Mouse (Mus musculus): ENCODE results near the gene 1700088E04Rik. TPM values are rescaled to one million over a fixed set of nuclear protein-coding genes. Genes with fewer than 3 reads are reported as not detected.

1700088E04Rik gene
- polyA plus RNA-seq, 2 experiments = 0.46 to 0.93 TPM

GRCm38 (mm10) chr15:79110528-79110927 lies 30.5 kb downstream of the 1700088E04Rik start:
- peaks cover 2% of the 10 kb centered on the region; the same call in 1 of the 2 replicates for H3K27me3 ChIP-seq (ENCODE audit: control insufficient read depth, insufficient read depth, low read length)
- H3K9me3 ChIP-seq (ENCODE audit: control insufficient read depth, low read length) = no peaks in the 10 kb centered on the region
- H3K4me1 ChIP-seq (replicated peaks; ENCODE audit: control insufficient read depth in 2 of 2, insufficient read depth in 2 of 2, low read length in 1 of 2) = peaks cover 7 to 20% of the 10 kb centered on the region in 2 experiments
- H3K4me3 ChIP-seq (ENCODE audit: insufficient read depth in 1 of 2, low read depth in 2 of 2, low read length in 2 of 2) = no peak overlapping the region
- H3K9ac ChIP-seq (replicated peaks) = no peak overlapping the region
- 72% methylated on average over 2 of the region's 2 CpGs for WGBS (ENCODE audit: insufficient replicate concordance)
- DNase-seq (ENCODE audit: low read depth in 3 of 3, low spot score in 3 of 3) = no peak
- H3K27ac ChIP-seq = no peak overlapping the region
- H3K36me3 ChIP-seq (replicated peaks; ENCODE audit: control insufficient read depth, insufficient read depth, low read depth) = no peaks in the 10 kb centered on the region
- TF ChIP-seq CTCF (IDR thresholded peaks at IDR 0.05; ENCODE audit: low read depth) (no peak), EP300 (IDR thresholded peaks at IDR 0.05; ENCODE audit: low read depth) (no peak)
- no peak for ATAC-seq (ENCODE audit: insufficient read depth)
- H3K4me2 ChIP-seq (ENCODE audit: low read depth) = peak overlapping the region; percentile 92; the same call in 1 of the 2 replicates

DNA sequence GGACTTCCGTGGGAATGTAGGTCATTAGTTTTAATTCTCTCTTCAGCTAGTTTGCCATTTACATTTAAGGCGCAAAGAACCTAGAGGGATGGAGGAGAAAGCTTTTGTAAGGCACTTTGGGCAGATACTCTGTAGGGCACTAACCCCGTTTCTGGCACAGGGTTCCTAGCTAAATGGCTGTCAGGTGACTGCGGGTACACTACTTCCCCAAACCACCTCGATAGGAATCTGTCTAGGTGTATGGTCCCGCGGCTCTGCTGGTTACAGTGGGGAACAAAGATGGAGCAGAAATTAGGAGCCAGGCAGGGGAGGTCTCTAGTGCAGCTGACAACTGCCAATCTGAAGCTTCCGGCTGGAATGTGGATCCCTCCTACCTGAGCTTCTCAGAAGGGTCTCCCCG lies 31.0 kb downstream of the 1700088E04Rik start:
- WGBS (ENCODE audit: insufficient replicate concordance) = 14% methylated on average over 9 of the region's 9 CpGs
- no peak for ATAC-seq (ENCODE audit: insufficient read depth)

DNA sequence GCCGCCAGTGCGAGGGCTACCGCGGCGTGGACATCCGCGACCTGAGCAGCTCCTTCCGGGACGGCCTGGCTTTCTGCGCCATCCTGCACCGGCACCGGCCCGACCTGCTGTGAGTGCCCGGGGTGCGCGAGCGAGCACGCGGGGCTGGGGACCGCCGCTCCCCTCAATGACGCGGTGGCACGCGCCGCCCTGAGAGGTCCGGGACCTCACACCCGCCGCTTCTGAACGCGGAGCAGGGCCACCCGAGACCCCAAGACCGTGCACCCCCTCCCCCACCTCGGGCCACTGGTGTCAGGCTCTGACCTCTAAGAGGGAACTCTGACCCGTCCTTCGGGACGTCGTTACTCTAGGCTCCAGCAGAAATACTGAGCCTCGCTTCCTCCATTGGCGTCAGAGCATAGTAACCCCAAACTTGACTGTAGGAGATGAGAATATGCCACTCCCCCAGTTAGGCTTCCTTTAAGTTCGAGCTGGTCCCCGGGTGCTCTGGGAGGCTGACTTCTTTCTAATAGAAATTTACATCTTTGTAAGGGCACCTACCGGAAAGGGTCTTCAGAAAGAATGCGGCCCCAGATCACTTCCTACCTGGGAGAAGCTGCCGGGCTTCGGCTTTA lies 31.6 kb downstream of the 1700088E04Rik start:
- H3K9me3 ChIP-seq (ENCODE audit: control insufficient read depth, low read length) = no peaks in the 10 kb centered on the region
- DNase-seq (ENCODE audit: low read depth in 3 of 3, low spot score in 3 of 3) (no peak), ATAC-seq (ENCODE audit: insufficient read depth) (peak; percentile 56)
- no peak overlapping the region for H3K27ac ChIP-seq
- H3K27me3 ChIP-seq (ENCODE audit: control insufficient read depth, insufficient read depth, low read length) = peaks cover 2% of the 10 kb centered on the region; the same call in 1 of the 2 replicates
- peak overlapping the region; percentile 92 for H3K4me2 ChIP-seq (ENCODE audit: low read depth)
- TF ChIP-seq CTCF (IDR thresholded peaks at IDR 0.05; ENCODE audit: low read depth) = no peak
- no peak for TF ChIP-seq EP300 (IDR thresholded peaks at IDR 0.05; ENCODE audit: low read depth)
- H3K36me3 ChIP-seq (replicated peaks; ENCODE audit: control insufficient read depth, insufficient read depth, low read depth) = no peaks in the 10 kb centered on the region
- peak overlapping the region; percentile 64 for H3K9ac ChIP-seq (replicated peaks)
- H3K4me1 ChIP-seq (replicated peaks; ENCODE audit: control insufficient read depth in 2 of 2, insufficient read depth in 2 of 2, low read length in 1 of 2) = peaks cover 7 to 25% of the 10 kb centered on the region in 2 experiments
- peak overlapping the region; percentile 63 to 67 for H3K4me3 ChIP-seq (ENCODE audit: insufficient read depth in 1 of 2, low read depth in 2 of 2, low read length in 2 of 2)
- WGBS (ENCODE audit: insufficient replicate concordance) = under 1% methylated on average over 46 of the region's 46 CpGs

More for the DNA sequence above, 31.0 kb downstream of the 1700088E04Rik start:
- Histone ChIP-seq H3K4me1 (replicated peaks; ENCODE audit: control insufficient read depth in 2 of 2, insufficient read depth in 2 of 2, low read length in 1 of 2) (peaks cover 7 to 23% of the 10 kb centered on the region in 2 experiments), H3K27me3 (ENCODE audit: control insufficient read depth, insufficient read depth, low read length) (peaks cover 2% of the 10 kb centered on the region; the same call in 1 of the 2 replicates), H3K9me3 (ENCODE audit: control insufficient read depth, low read length) (no peaks in the 10 kb centered on the region), H3K27ac (no peak overlapping the region), H3K4me3 (ENCODE audit: insufficient read depth in 1 of 2, low read depth in 2 of 2, low read length in 2 of 2) (peak overlapping the region; percentile 63 to 67; a peak in 3 of 4 replicates), H3K36me3 (replicated peaks; ENCODE audit: control insufficient read depth, insufficient read depth, low read depth) (no peaks in the 10 kb centered on the region), H3K4me2 (ENCODE audit: low read depth) (peak overlapping the region; percentile 92), H3K9ac (replicated peaks) (no peak overlapping the region; the same call in 1 of the 2 replicates)
- DNase-seq (ENCODE audit: low read depth in 3 of 3, low spot score in 3 of 3) = no peak
- no peak for TF ChIP-seq CTCF (IDR thresholded peaks at IDR 0.05; ENCODE audit: low read depth)
- TF ChIP-seq EP300 (IDR thresholded peaks at IDR 0.05; ENCODE audit: low read depth) = no peak

- H3K36me3 ChIP-seq (replicated peaks; ENCODE audit: control insufficient read depth, insufficient read depth, low read depth) = no peaks in the 10 kb centered on the region
- peak within 1 kb of the TSS; percentile 92 for H3K4me2 ChIP-seq (ENCODE audit: low read depth)
- H3K27ac ChIP-seq = no peak within 1 kb of the TSS
- H3K4me3 ChIP-seq (ENCODE audit: insufficient read depth in 1 of 2, low read depth in 2 of 2, low read length in 2 of 2) = peak within 1 kb of the TSS; percentile 63 to 67
- WGBS (ENCODE audit: insufficient replicate concordance) = under 1% methylated on average over 68 of the region's 85 CpGs
- DNase-seq (ENCODE audit: low read depth in 3 of 3, low spot score in 3 of 3) = peak in 2 of 3 experiments; percentile 34 to 38
- ATAC-seq (ENCODE audit: insufficient read depth) = peak; percentile 75
- peaks cover 7 to 25% of the 10 kb centered on the region in 2 experiments for H3K4me1 ChIP-seq (replicated peaks; ENCODE audit: control insufficient read depth in 2 of 2, insufficient read depth in 2 of 2, low read length in 1 of 2)
- peak within 1 kb of the TSS; percentile 64 for H3K9ac ChIP-seq (replicated peaks)
- H3K27me3 ChIP-seq (ENCODE audit: control insufficient read depth, insufficient read depth, low read length) = peaks cover 2% of the 10 kb centered on the region; the same call in 1 of the 2 replicates
- H3K9me3 ChIP-seq (ENCODE audit: control insufficient read depth, low read length) = no peaks in the 10 kb centered on the region
- TF ChIP-seq EP300 (IDR thresholded peaks at IDR 0.05; ENCODE audit: low read depth) (no peak), CTCF (IDR thresholded peaks at IDR 0.05; ENCODE audit: low read depth) (no peak)
Measured at GRCm38 (mm10) chr15:79108421-79109320, 32.4 kb downstream of the 1700088E04Rik start, which contains the start of gene Micall1. TSS of gene Micall1 (plus strand) at chr15:79108898.
